8 mouse cellular contexts compared by ENCODE assay signal in genomic region chr7:44359908-44360672, GRCm38 (mm10). TPM values are rescaled to one million over a fixed set of nuclear protein-coding genes. Genes with fewer than 3 reads are reported as not detected.
DNase-seq lines count a peak whose midpoint lies in the region; ATAC-seq lines count a peak whose summit lies in the region.

No protein-coding gene starts in this region.

- H3K4me1 ChIP-seq in intestine, embryonic 15.5 days (replicated peaks) = peaks cover 28% of the 10 kb centered on the region

- peak; percentile 86 for ATAC-seq in intestine, embryonic 15.5 days
- ATAC-seq in megakaryocyte-erythroid progenitor cell, adult 5-6 weeks (replicated peaks; ENCODE audit: low FRiP score, low TSS enrichment, poor library complexity, severe bottlenecking) = peak; percentile 88

- H3K36me3 ChIP-seq in intestine, embryonic 15.5 days = no peaks in the 10 kb centered on the region

- intact Hi-C loops in left cerebral cortex, postnatal 14 days (cut with DNase I) = no loop called here

- H3K27me3 ChIP-seq in intestine, embryonic 15.5 days (replicated peaks) = peaks cover 54% of the 10 kb centered on the region

- peak overlapping the region; percentile 51 for H3K4me3 ChIP-seq in intestine, embryonic 15.5 days (replicated peaks)

- peak; percentile 94 for DNase-seq in adrenal gland, adult 18-20 months (ENCODE audit: low spot score in 2 of 2)
- DNase-seq in embryo, embryonic 10 days (ENCODE audit: low spot score) = peak; percentile 93
- peak; percentile 79 for DNase-seq in gastrocnemius, postnatal 25 days
- peak; percentile 96 to 97 for DNase-seq in left cerebral cortex, postnatal 14 days (ENCODE audit: low spot score in 2 of 2)
- peak; percentile 97 for DNase-seq in right cerebral cortex, postnatal 25 days
- DNase-seq in urinary bladder, postnatal 36 days (ENCODE audit: low spot score in 2 of 2) = peak; percentile 90 to 92

- H3K27ac ChIP-seq in intestine, embryonic 15.5 days = 0 out of 2 replicates have a peak overlapping the region, but pooled peaks have one; percentile 32

- H3K9me3 ChIP-seq in intestine, embryonic 15.5 days = no peaks in the 10 kb centered on the region

- under 1% methylated on average over 54 of the region's 54 CpGs for WGBS in intestine, embryonic 15.5 days

- H3K9ac ChIP-seq in intestine, embryonic 15.5 days = peak overlapping the region; percentile 44

- H3K4me2 ChIP-seq in intestine, embryonic 15.5 days (replicated peaks) = peak overlapping the region; percentile 91

RNA-seq across cellular contexts. Expression of gene Syt3, which starts 23.8 kb away (rescaled TPM):
- total RNA-seq in adrenal gland, adult 18-20 months (2021) = 1 to 10 TPM; 4.7 to 6.9 TPM
- total RNA-seq in gastrocnemius, postnatal 25 days (2021) = 1 to 10 TPM; 1.1 to 1.8 TPM
- polyA plus RNA-seq in intestine, embryonic 15.5 days (2015; fragmentation: Nextera tagmentation; extraction: Ambion mirVana) = 0.90 and 1.9 TPM in 2 replicates
- 10 to 100 TPM; 77.1 to 81.9 TPM for total RNA-seq in left cerebral cortex, postnatal 14 days (2021)
- total RNA-seq in megakaryocyte-erythroid progenitor cell, adult 5-6 weeks (2014; fragmentation: Nextera tagmentation) = not detected in 2 replicates
- total RNA-seq in megakaryocyte-erythroid progenitor cell, adult 5-6 weeks (2017) = 0.61 TPM in 1 of 2 replicates, not detected in the other

RNA-seq across cellular contexts. Expression of gene 1700008O03Rik, which starts 25.5 kb away (rescaled TPM):
- total RNA-seq in adrenal gland, adult 18-20 months (2021) = 1 to 10 TPM in 1 of 2 experiments, under 1 TPM in 1; 0.86 to 1.0 TPM
- total RNA-seq in gastrocnemius, postnatal 25 days (2021) = not detected
- polyA plus RNA-seq in intestine, embryonic 15.5 days (2015; fragmentation: Nextera tagmentation; extraction: Ambion mirVana) = 0.48 and 0.99 TPM in 2 replicates
- 1 to 10 TPM; 2.3 TPM for total RNA-seq in left cerebral cortex, postnatal 14 days (2021)
- total RNA-seq in megakaryocyte-erythroid progenitor cell, adult 5-6 weeks (2014; fragmentation: Nextera tagmentation) = not detected in 2 replicates
- 0.65 TPM in 1 of 2 replicates, not detected in the other for total RNA-seq in megakaryocyte-erythroid progenitor cell, adult 5-6 weeks (2017)

RNA-seq across cellular contexts. Expression of gene Shank1, which starts 50.0 kb away (rescaled TPM):
- total RNA-seq in adrenal gland, adult 18-20 months (2021) = 10 to 100 TPM in 1 of 2 experiments, 1 to 10 TPM in 1; 7.7 to 10.0 TPM
- under 1 TPM; 0.49 to 0.54 TPM for total RNA-seq in gastrocnemius, postnatal 25 days (2021)
- polyA plus RNA-seq in intestine, embryonic 15.5 days (2015; fragmentation: Nextera tagmentation; extraction: Ambion mirVana) = 1.7 and 1.9 TPM in 2 replicates
- total RNA-seq in left cerebral cortex, postnatal 14 days (2021) = 100 to 1,000 TPM; 512 to 537 TPM
- 0.22 and 1.3 TPM in 2 replicates for total RNA-seq in megakaryocyte-erythroid progenitor cell, adult 5-6 weeks (2014; fragmentation: Nextera tagmentation)
- 0.27 TPM in 1 of 2 replicates, not detected in the other for total RNA-seq in megakaryocyte-erythroid progenitor cell, adult 5-6 weeks (2017)

RNA-seq across cellular contexts. Expression of gene Clec11a, which starts 53.4 kb away (rescaled TPM):
- total RNA-seq in adrenal gland, adult 18-20 months (2021) = 1 to 10 TPM; 3.8 to 4.4 TPM
- total RNA-seq in gastrocnemius, postnatal 25 days (2021) = 1 to 10 TPM; 1.9 to 2.6 TPM
- polyA plus RNA-seq in intestine, embryonic 15.5 days (2015; fragmentation: Nextera tagmentation; extraction: Ambion mirVana) = 7.2 and 8.0 TPM in 2 replicates
- 1 to 10 TPM; 2.6 to 3.6 TPM for total RNA-seq in left cerebral cortex, postnatal 14 days (2021)
- 0.74 and 0.77 TPM in 2 replicates for total RNA-seq in megakaryocyte-erythroid progenitor cell, adult 5-6 weeks (2014; fragmentation: Nextera tagmentation)
- 1.7 and 4.3 TPM in 2 replicates for total RNA-seq in megakaryocyte-erythroid progenitor cell, adult 5-6 weeks (2017)

Comparison
In these comparisons a context has a peak if more than half of its experiments do, and no peak if none do; other contexts are left out.
1. Peak in every context shown above with its lines: DNase-seq, ATAC-seq, H3K4me3 ChIP-seq and H3K27ac ChIP-seq.
2. RNA of gene Syt3, which starts 23.8 kb away (total RNA-seq): 77.1 to 81.9 TPM in left cerebral cortex, postnatal 14 days; 4.7 to 6.9 TPM in adrenal gland, adult 18-20 months, 1.1 to 1.8 TPM in gastrocnemius, postnatal 25 days and 0.61 TPM in megakaryocyte-erythroid progenitor cell, adult 5-6 weeks; every median in the first group is over 4 times any median in the second.
3. RNA of gene Shank1, which starts 50.0 kb away (total RNA-seq): 512 to 537 TPM in left cerebral cortex, postnatal 14 days; 7.7 to 10.0 TPM in adrenal gland, adult 18-20 months, 0.49 to 0.54 TPM in gastrocnemius, postnatal 25 days and 0.22 to 1.3 TPM in megakaryocyte-erythroid progenitor cell, adult 5-6 weeks; every median in the first group is over 10 times any median in the second.